Mouse (Mus musculus) frontal cortex, adult 2 months (tissue): ENCODE measurements around the gene Gys2. TPM values are rescaled to one million over a fixed set of nuclear protein-coding genes. Genes with fewer than 3 reads are reported as not detected.

Experiments
- DNase-seq, 2 experiments: peaks; one replicate each; pipeline ENCODE4 v3.0.0; 2022; ENCODE audit warnings: low spot score in 1 of 2; ENCODE audit errors: extremely low spot score in 1 of 2
- polyA plus RNA-seq: library from polyadenylated mRNA; depleted of rRNA; stranded (reverse); fragments of >200 nt; gene quantifications from 2 replicates; pipeline ENCODE4 v1.2.3, GENCODE M21; 2012; rRNA removed

Gene Gys2
- polyA plus RNA-seq, 1 experiment, result 0.06 TPM

DNA sequence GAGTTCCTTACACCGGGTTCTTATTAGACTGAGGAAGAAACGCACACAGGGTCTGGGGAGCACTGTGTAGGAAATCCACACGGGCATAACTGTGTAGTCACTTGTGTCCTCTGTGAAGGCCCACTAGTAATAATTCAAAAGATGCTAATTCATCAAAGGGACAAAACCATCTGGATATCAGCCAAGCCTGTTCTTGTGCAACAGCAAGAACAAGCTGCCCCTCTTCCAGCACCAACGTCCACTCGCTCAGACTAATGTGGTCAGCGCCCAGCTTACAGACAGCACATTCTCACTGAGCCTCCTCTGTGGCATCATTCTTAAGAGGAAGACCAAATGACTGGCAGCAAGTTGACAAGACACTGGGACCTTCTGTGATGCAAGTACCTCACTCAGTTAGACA is 92.9 kb downstream of the Gys2 start:
- no peak for DNase-seq

- no peak for DNase-seq
Measured at GRCm38 (mm10) chr6:142378576-142379330, 94.2 kb downstream of the Gys2 start.

- DNase-seq, result no peak
Measured at GRCm38 (mm10) chr6:142377081-142377480, 95.8 kb downstream of the Gys2 start.

Other genes starting within 250 kb of the Gys2 start
- not detected in 2 replicates for gene Iapp, start 174.7 kb downstream of the Gys2 start, polyA plus RNA-seq
- gene Slco1a5, start 150.1 kb downstream of the Gys2 start, polyA plus RNA-seq, result 0.24 and 0.29 TPM in 2 replicates
- 11.0 and 12.4 TPM in 2 replicates for gene Pyroxd1, start 127.5 kb downstream of the Gys2 start, polyA plus RNA-seq
- gene Recql, start 86.0 kb downstream of the Gys2 start, polyA plus RNA-seq, result 14.6 and 15.2 TPM in 2 replicates
- gene Golt1b, start 85.9 kb downstream of the Gys2 start, polyA plus RNA-seq, result 24.7 and 25.3 TPM in 2 replicates
- 9.3 and 10.8 TPM in 2 replicates for gene Spx, start 59.7 kb downstream of the Gys2 start, polyA plus RNA-seq
- 1,262 and 1,369 TPM in 2 replicates for gene Ldhb, start 34.8 kb upstream of the Gys2 start, polyA plus RNA-seq
- gene Kcnj8, start 98.5 kb upstream of the Gys2 start, polyA plus RNA-seq, result 4.1 and 5.3 TPM in 2 replicates
- 2.5 and 3.4 TPM in 2 replicates for gene Abcc9, start 229.2 kb upstream of the Gys2 start, polyA plus RNA-seq